Mouse (Mus musculus) stomach, postnatal 0 days (tissue): ENCODE data around the gene Cadm2.

Experiments used
- CTCF ChIP-seq: IDR thresholded peaks from 2 replicates; pipeline ENCODE4 v1.5.1; 2016; ENCODE audit warnings: antibody characterized with exemption, low read depth, mild to moderate bottlenecking, moderate library complexity
- EP300 ChIP-seq: optimal IDR thresholded peaks from 2 replicates; pipeline ENCODE3; 2016; ENCODE audit warnings: antibody characterized with exemption

GRCm38 (mm10) chr16:67613876-67614275, 6.8 kb downstream of the Cadm2 start:
- TF ChIP-seq EP300 (no peak), CTCF (peak; percentile 55)
